Mouse (Mus musculus): ENCODE results near the gene Kcnh1. TPM values are rescaled to one million over a fixed set of nuclear protein-coding genes. Genes with fewer than 3 reads are reported as not detected.

Kcnh1 gene
- polyA plus RNA-seq, 1 experiment from 2014 or later, result 0.35 TPM

- Histone ChIP-seq H3K4me1 (ENCODE audit: control insufficient read depth, insufficient read depth, low read length) (no peaks in the 10 kb centered on the region; the same call in 1 of the 2 replicates), H3K4me3 (ENCODE audit: low read depth, low read length) (no peak overlapping the region), H3K9me3 (ENCODE audit: control insufficient read depth, low read depth, low read length) (no peaks in the 10 kb centered on the region), H3K27ac (ENCODE audit: low read length) (no peak overlapping the region), H3K4me2 (replicated peaks; ENCODE audit: low read depth, low read length) (no peak overlapping the region), H3K27me3 (ENCODE audit: control insufficient read depth, insufficient read depth, low read length) (no peaks in the 10 kb centered on the region), H3K36me3 (ENCODE audit: control insufficient read depth, insufficient read depth, low read length) (no peaks in the 10 kb centered on the region), H3K9ac (replicated peaks; ENCODE audit: low read depth, low read length) (no peak overlapping the region)
- 41% methylated on average over 7 of the region's 7 CpGs for WGBS
- ATAC-seq (ENCODE audit: insufficient number of reproducible peaks, insufficient read depth, low FRiP score, low read depth), result no peak
Measured at GRCm38 (mm10) chr1:192313571-192313972, 123.0 kb downstream of the Kcnh1 start.

DNA sequence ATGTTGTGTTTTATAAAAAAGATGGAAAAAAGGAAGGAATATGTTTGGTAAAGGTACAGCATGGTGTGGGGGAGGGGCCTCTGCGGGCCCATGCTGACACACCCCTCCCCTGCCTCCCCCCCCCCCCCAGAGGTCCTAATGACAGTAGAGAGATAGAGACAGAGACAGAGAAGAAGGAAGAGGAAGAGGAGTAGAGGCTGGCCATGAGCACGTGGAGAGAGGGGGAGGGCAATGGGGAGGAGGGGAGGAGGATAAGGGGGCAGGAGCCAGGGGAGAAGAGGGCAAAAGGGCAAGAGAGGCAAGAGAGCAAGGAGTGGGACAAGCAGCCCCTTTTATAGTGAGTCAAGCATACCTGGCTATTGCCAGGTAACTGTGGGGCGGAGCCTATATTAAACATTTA lies 123.5 kb downstream of the Kcnh1 start:
- H3K4me1 ChIP-seq (ENCODE audit: control insufficient read depth, insufficient read depth, low read length), result no peaks in the 10 kb centered on the region; the same call in 1 of the 2 replicates
- 57% methylated on average over 3 of the region's 3 CpGs for whole genome bisulfite sequencing
- no peaks in the 10 kb centered on the region for H3K36me3 ChIP-seq (ENCODE audit: control insufficient read depth, insufficient read depth, low read length)
- no peak overlapping the region for H3K9ac ChIP-seq (replicated peaks; ENCODE audit: low read depth, low read length)
- no peaks in the 10 kb centered on the region for H3K9me3 ChIP-seq (ENCODE audit: control insufficient read depth, low read depth, low read length)
- H3K4me3 ChIP-seq (ENCODE audit: low read depth, low read length), result no peak overlapping the region
- no peaks in the 10 kb centered on the region for H3K27me3 ChIP-seq (ENCODE audit: control insufficient read depth, insufficient read depth, low read length)
- no peak overlapping the region for H3K27ac ChIP-seq (ENCODE audit: low read length)
- H3K4me2 ChIP-seq (replicated peaks; ENCODE audit: low read depth, low read length), result no peak overlapping the region
- ATAC-seq (ENCODE audit: insufficient number of reproducible peaks, insufficient read depth, low FRiP score, low read depth), result no peak

DNA sequence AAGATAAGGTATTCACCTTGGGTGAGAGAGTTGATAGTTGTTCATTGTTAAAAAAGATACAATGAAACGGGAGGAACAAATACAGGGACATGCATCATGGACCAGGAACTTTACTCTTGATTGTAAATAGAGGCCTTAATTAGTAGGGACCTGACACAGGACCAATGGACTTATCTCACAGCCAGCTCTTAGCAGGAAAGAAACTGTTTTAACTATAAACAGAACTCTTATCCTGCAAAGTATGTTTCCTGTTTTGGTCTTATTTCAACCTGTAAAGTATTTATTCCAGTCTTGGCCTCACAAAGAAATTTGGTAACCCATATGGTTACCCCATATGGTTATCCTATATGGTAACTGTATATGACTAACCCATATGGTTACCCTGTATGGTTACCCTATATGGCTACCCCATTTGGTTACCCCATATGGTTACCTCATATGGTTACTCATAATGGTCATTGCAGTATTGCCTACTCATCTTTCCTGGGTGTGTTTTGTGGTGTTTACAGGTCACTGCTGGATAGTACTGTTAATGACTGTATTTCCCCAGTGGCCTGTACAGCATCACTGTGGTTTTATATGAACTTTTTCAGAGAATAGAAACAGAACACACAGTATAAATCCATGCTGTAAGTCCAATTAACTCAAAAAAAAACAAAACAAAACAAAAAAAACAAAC lies 125.0 kb downstream of the Kcnh1 start:
- Histone ChIP-seq H3K27me3 (ENCODE audit: control insufficient read depth, insufficient read depth, low read length) (no peaks in the 10 kb centered on the region), H3K4me3 (ENCODE audit: low read depth, low read length) (no peak overlapping the region), H3K9ac (replicated peaks; ENCODE audit: low read depth, low read length) (no peak overlapping the region), H3K36me3 (ENCODE audit: control insufficient read depth, insufficient read depth, low read length) (no peaks in the 10 kb centered on the region), H3K4me1 (ENCODE audit: control insufficient read depth, insufficient read depth, low read length) (no peaks in the 10 kb centered on the region; the same call in 1 of the 2 replicates), H3K9me3 (ENCODE audit: control insufficient read depth, low read depth, low read length) (no peaks in the 10 kb centered on the region), H3K27ac (ENCODE audit: low read length) (no peak overlapping the region), H3K4me2 (replicated peaks; ENCODE audit: low read depth, low read length) (no peak overlapping the region)
- WGBS, result 63% methylated on average over 1 of the region's 1 CpGs
- no peak for ATAC-seq (ENCODE audit: insufficient number of reproducible peaks, insufficient read depth, low FRiP score, low read depth)

GRCm38 (mm10) chr1:192324223-192324622 lies 133.6 kb downstream of the Kcnh1 start:
- no peak overlapping the region for H3K4me2 ChIP-seq (replicated peaks; ENCODE audit: low read depth, low read length)
- ATAC-seq (ENCODE audit: insufficient number of reproducible peaks, insufficient read depth, low FRiP score, low read depth), result no peak
- H3K36me3 ChIP-seq (ENCODE audit: control insufficient read depth, insufficient read depth, low read length), result no peaks in the 10 kb centered on the region
- 52% methylated on average over 3 of the region's 3 CpGs for WGBS
- no peaks in the 10 kb centered on the region for H3K27me3 ChIP-seq (ENCODE audit: control insufficient read depth, insufficient read depth, low read length)
- H3K27ac ChIP-seq (ENCODE audit: low read length), result no peak overlapping the region
- no peaks in the 10 kb centered on the region for H3K4me1 ChIP-seq (ENCODE audit: control insufficient read depth, insufficient read depth, low read length)
- no peak overlapping the region for H3K9ac ChIP-seq (replicated peaks; ENCODE audit: low read depth, low read length)
- H3K9me3 ChIP-seq (ENCODE audit: control insufficient read depth, low read depth, low read length), result no peaks in the 10 kb centered on the region
- H3K4me3 ChIP-seq (ENCODE audit: low read depth, low read length), result no peak overlapping the region

GRCm38 (mm10) chr1:192327052-192327451 lies 136.5 kb downstream of the Kcnh1 start:
- H3K4me3 ChIP-seq (ENCODE audit: low read depth, low read length), result no peak overlapping the region
- no peaks in the 10 kb centered on the region for H3K9me3 ChIP-seq (ENCODE audit: control insufficient read depth, low read depth, low read length)
- 86% methylated on average over 8 of the region's 8 CpGs for WGBS
- H3K27me3 ChIP-seq (ENCODE audit: control insufficient read depth, insufficient read depth, low read length), result no peaks in the 10 kb centered on the region
- no peak overlapping the region for H3K4me2 ChIP-seq (replicated peaks; ENCODE audit: low read depth, low read length)
- no peaks in the 10 kb centered on the region for H3K36me3 ChIP-seq (ENCODE audit: control insufficient read depth, insufficient read depth, low read length)
- no peak overlapping the region for H3K9ac ChIP-seq (replicated peaks; ENCODE audit: low read depth, low read length)
- no peaks in the 10 kb centered on the region for H3K4me1 ChIP-seq (ENCODE audit: control insufficient read depth, insufficient read depth, low read length)
- H3K27ac ChIP-seq (ENCODE audit: low read length), result no peak overlapping the region
- ATAC-seq (ENCODE audit: insufficient number of reproducible peaks, insufficient read depth, low FRiP score, low read depth), result no peak

- no peak for ATAC-seq (ENCODE audit: insufficient number of reproducible peaks, insufficient read depth, low FRiP score, low read depth)
- WGBS, result 79% methylated on average over 6 of the region's 6 CpGs
Measured at GRCm38 (mm10) chr1:192331207-192331606, 140.6 kb downstream of the Kcnh1 start.

DNA sequence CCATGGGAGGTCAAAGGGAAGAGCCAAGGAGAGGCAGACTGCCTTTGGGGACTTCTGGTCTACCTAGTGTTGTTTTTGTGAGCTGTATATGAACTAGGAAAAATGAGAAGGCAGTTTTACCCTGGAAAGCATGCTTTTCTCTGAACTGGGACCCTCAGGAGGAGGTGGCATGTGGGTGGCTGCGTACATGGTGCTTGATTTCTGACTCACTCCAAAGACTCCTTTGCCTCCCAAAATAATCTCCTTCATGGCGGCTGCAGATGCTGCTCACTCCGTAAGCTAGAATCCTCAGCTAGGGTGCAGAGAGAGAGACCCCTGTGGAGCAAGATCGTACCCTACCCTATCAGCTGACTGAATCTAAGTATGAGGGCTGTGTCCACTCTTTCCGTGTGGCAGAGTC lies 145.5 kb downstream of the Kcnh1 start:
- WGBS, result 92% methylated on average over 5 of the region's 5 CpGs
- H3K9me3 ChIP-seq (ENCODE audit: control insufficient read depth, low read depth, low read length), result 0 out of 2 replicates have a peak, but pooled peaks cover 7% of the 10 kb centered on the region
- no peak overlapping the region for H3K4me3 ChIP-seq (ENCODE audit: low read depth, low read length)
- no peaks in the 10 kb centered on the region for H3K27me3 ChIP-seq (ENCODE audit: control insufficient read depth, insufficient read depth, low read length)
- no peak overlapping the region for H3K9ac ChIP-seq (replicated peaks; ENCODE audit: low read depth, low read length)
- H3K27ac ChIP-seq (ENCODE audit: low read length), result no peak overlapping the region
- H3K4me1 ChIP-seq (ENCODE audit: control insufficient read depth, insufficient read depth, low read length), result no peaks in the 10 kb centered on the region
- ATAC-seq (ENCODE audit: insufficient number of reproducible peaks, insufficient read depth, low FRiP score, low read depth), result no peak
- no peak overlapping the region for H3K4me2 ChIP-seq (replicated peaks; ENCODE audit: low read depth, low read length)
- H3K36me3 ChIP-seq (ENCODE audit: control insufficient read depth, insufficient read depth, low read length), result no peaks in the 10 kb centered on the region

More at GRCm38 (mm10) chr1:192331207-192331606, 140.6 kb downstream of the Kcnh1 start:
- H3K9ac ChIP-seq (replicated peaks; ENCODE audit: low read depth, low read length), result no peak overlapping the region
- no peaks in the 10 kb centered on the region for H3K36me3 ChIP-seq (ENCODE audit: control insufficient read depth, insufficient read depth, low read length)
- H3K4me2 ChIP-seq (replicated peaks; ENCODE audit: low read depth, low read length), result no peak overlapping the region
- no peak overlapping the region for H3K27ac ChIP-seq (ENCODE audit: low read length)
- H3K4me3 ChIP-seq (ENCODE audit: low read depth, low read length), result no peak overlapping the region
- H3K27me3 ChIP-seq (ENCODE audit: control insufficient read depth, insufficient read depth, low read length), result no peaks in the 10 kb centered on the region
- no peaks in the 10 kb centered on the region for H3K4me1 ChIP-seq (ENCODE audit: control insufficient read depth, insufficient read depth, low read length)
- no peaks in the 10 kb centered on the region for H3K9me3 ChIP-seq (ENCODE audit: control insufficient read depth, low read depth, low read length)

DNA sequence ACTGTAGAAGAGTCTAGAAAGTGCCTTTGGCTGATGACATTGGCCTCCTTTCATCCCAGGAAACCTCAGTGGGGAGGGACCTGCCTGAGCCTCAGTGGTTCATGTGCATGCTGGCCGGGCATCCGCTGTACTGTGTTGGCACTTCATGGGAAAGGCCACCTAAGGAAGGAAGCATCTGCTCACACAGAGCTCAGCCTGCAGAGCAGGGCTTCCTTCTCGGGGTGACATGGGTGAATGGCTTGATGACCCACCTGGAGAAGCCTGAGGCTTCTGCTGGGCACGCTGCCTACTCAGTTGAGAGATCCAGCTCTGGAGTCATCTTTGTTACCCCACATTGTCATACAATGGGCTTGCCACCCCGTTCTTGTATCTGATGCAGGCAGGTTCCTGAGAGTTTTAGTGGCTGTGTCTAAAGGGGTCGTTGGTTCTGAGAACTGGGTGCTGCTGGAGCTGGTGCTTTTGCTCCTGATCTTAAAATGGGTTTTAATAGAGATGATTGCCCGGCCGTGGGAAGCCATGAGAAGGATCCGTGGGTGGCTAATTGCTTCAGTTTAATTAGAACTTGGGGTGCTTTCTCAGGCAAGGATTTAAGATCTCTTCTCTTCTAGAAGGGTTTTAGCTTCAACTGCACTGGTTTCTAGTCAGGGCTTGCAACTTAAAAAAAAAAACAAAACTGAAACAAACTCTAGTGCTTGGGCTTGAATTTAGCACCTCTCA lies 148.9 kb downstream of the Kcnh1 start:
- Histone ChIP-seq H3K9ac (replicated peaks; ENCODE audit: low read depth, low read length) (no peak overlapping the region), H3K36me3 (ENCODE audit: control insufficient read depth, insufficient read depth, low read length) (no peaks in the 10 kb centered on the region), H3K4me3 (ENCODE audit: low read depth, low read length) (no peak overlapping the region), H3K27ac (ENCODE audit: low read length) (no peak overlapping the region), H3K4me2 (replicated peaks; ENCODE audit: low read depth, low read length) (no peak overlapping the region), H3K4me1 (ENCODE audit: control insufficient read depth, insufficient read depth, low read length) (no peaks in the 10 kb centered on the region), H3K27me3 (ENCODE audit: control insufficient read depth, insufficient read depth, low read length) (no peaks in the 10 kb centered on the region), H3K9me3 (ENCODE audit: control insufficient read depth, low read depth, low read length) (0 out of 2 replicates have a peak, but pooled peaks cover 7% of the 10 kb centered on the region)
- ATAC-seq (ENCODE audit: insufficient number of reproducible peaks, insufficient read depth, low FRiP score, low read depth), result no peak
- WGBS, result 81% methylated on average over 9 of the region's 9 CpGs
